ENCODE assay signal across 13 mouse cellular contexts in genomic region chr13:63570456-63570855, GRCm38 (mm10). TPM values are rescaled to one million over a fixed set of nuclear protein-coding genes. Genes with fewer than 3 reads are reported as not detected.
DNase-seq lines count a peak whose midpoint lies in the region; ATAC-seq and TF ChIP-seq lines count a peak whose summit lies in the region.
"Had no signal": no experiment of that assay in that cellular context is flagged by ENCODE, and none has a peak within 500 bp of the region (broad histone marks: within the 10 kb centered on the region; RNA-seq: fewer than 3 reads in every experiment).

No protein-coding gene starts in this region.

- peak; percentile 28 for DNase-seq in Muller cell, postnatal 12 days (ENCODE audit: inconsistent ontology term)
- DNase-seq in embryonic facial prominence, embryonic 11.5 days (ENCODE audit: low spot score): no peak
- DNase-seq in hindbrain, postnatal 0 days (ENCODE audit: low spot score): no peak
- DNase-seq in left cerebral cortex, adult 18-20 months (ENCODE audit: low spot score in 2 of 2): no peak
- no peak for DNase-seq in layer of hippocampus, postnatal 14 days (ENCODE audit: low spot score in 2 of 2)
- no peak for DNase-seq in heart, adult 8-10 months (ENCODE audit: low spot score)
- DNase-seq: cerebellum, postnatal 10 days; kidney, postnatal 4 days; right cerebral cortex, postnatal 4 days; thymus, postnatal 36 days had no signal

- no peaks in the 10 kb centered on the region for H3K27me3 ChIP-seq in embryonic facial prominence, embryonic 11.5 days (ENCODE audit: control insufficient read depth, insufficient read depth, low read length)
- 0 out of 2 replicates have a peak, but pooled peaks cover 4% of the 10 kb centered on the region for H3K27me3 ChIP-seq in hindbrain, postnatal 0 days (ENCODE audit: insufficient read depth, low read length)
- H3K27me3 ChIP-seq in midbrain, embryonic 15.5 days (replicated peaks): peaks cover 28% of the 10 kb centered on the region

- no peak for TF ChIP-seq CTCF in hindbrain, postnatal 0 days (IDR thresholded peaks at IDR 0.05; ENCODE audit: low read depth)

- no peaks in the 10 kb centered on the region for H3K9me3 ChIP-seq in embryonic facial prominence, embryonic 11.5 days (replicated peaks; ENCODE audit: control insufficient read depth, low read length)
- no peaks in the 10 kb centered on the region for H3K9me3 ChIP-seq in hindbrain, postnatal 0 days (ENCODE audit: low read length)
- H3K9me3 ChIP-seq in midbrain, embryonic 15.5 days: no peaks in the 10 kb centered on the region
- H3K9me3 ChIP-seq: heart, embryonic 15.5 days; liver, embryonic 12.5 days had no signal

- peak overlapping the region; percentile 9; the same call in 1 of the 2 replicates for H3K9ac ChIP-seq in embryonic facial prominence, embryonic 11.5 days (replicated peaks; ENCODE audit: low read length)
- no peak overlapping the region; the same call in 1 of the 2 replicates for H3K9ac ChIP-seq in hindbrain, postnatal 0 days (replicated peaks; ENCODE audit: low read length)
- H3K9ac ChIP-seq in midbrain, embryonic 15.5 days: no peak overlapping the region
- H3K9ac ChIP-seq: heart, embryonic 15.5 days; liver, embryonic 12.5 days had no signal

- peak overlapping the region; percentile 72; the same call in 1 of the 2 replicates for H3K4me3 ChIP-seq in embryonic facial prominence, embryonic 11.5 days (ENCODE audit: low read depth, low read length)
- 0 out of 2 replicates have a peak overlapping the region, but pooled peaks have one; percentile 94 for H3K4me3 ChIP-seq in hindbrain, postnatal 0 days (ENCODE audit: low read length)
- no peak overlapping the region for H3K4me3 ChIP-seq in midbrain, embryonic 15.5 days
- H3K4me3 ChIP-seq: heart, embryonic 15.5 days; liver, embryonic 12.5 days had no signal

- ATAC-seq in embryonic facial prominence, embryonic 11.5 days (replicated peaks; ENCODE audit: insufficient number of reproducible peaks, low FRiP score, low TSS enrichment, low read depth): no peak
- no peak for ATAC-seq in hindbrain, postnatal 0 days
- ATAC-seq in midbrain, embryonic 15.5 days (replicated peaks): no peak
- ATAC-seq: liver, embryonic 12.5 days had no signal

- H3K4me2 ChIP-seq in embryonic facial prominence, embryonic 11.5 days (ENCODE audit: low read depth, low read length): peak overlapping the region; percentile 2
- H3K4me2 ChIP-seq in hindbrain, postnatal 0 days (ENCODE audit: low read depth, low read length): peak overlapping the region; percentile 92
- peak overlapping the region; percentile 89 for H3K4me2 ChIP-seq in midbrain, embryonic 15.5 days
- H3K4me2 ChIP-seq: liver, embryonic 12.5 days had no signal

- no peaks in the 10 kb centered on the region for H3K36me3 ChIP-seq in embryonic facial prominence, embryonic 11.5 days (replicated peaks; ENCODE audit: control insufficient read depth, insufficient read depth, low read depth, low read length)
- H3K36me3 ChIP-seq in hindbrain, postnatal 0 days (ENCODE audit: insufficient read depth, low read length): no peaks in the 10 kb centered on the region
- H3K36me3 ChIP-seq in midbrain, embryonic 15.5 days (replicated peaks): no peaks in the 10 kb centered on the region
- H3K36me3 ChIP-seq: heart, embryonic 15.5 days; liver, embryonic 12.5 days had no signal

- peaks cover 2% of the 10 kb centered on the region; the same call in 1 of the 2 replicates for H3K4me1 ChIP-seq in embryonic facial prominence, embryonic 11.5 days (ENCODE audit: control insufficient read depth, insufficient read depth, low read length)
- H3K4me1 ChIP-seq in hindbrain, postnatal 0 days (ENCODE audit: insufficient read depth, low read length): peaks cover 10% of the 10 kb centered on the region; the same call in 1 of the 2 replicates
- H3K4me1 ChIP-seq in midbrain, embryonic 15.5 days: peaks cover 42% of the 10 kb centered on the region

- no peak overlapping the region for H3K27ac ChIP-seq in embryonic facial prominence, embryonic 11.5 days (replicated peaks; ENCODE audit: low read depth, low read length)
- H3K27ac ChIP-seq in hindbrain, postnatal 0 days: no peak overlapping the region
- H3K27ac ChIP-seq in midbrain, embryonic 15.5 days: no peak overlapping the region
- H3K27ac ChIP-seq: heart, embryonic 15.5 days; liver, embryonic 12.5 days had no signal

RNA-seq across cellular contexts. Expression of gene Ptch1, which starts 2.9 kb away (rescaled TPM):
- polyA plus RNA-seq in embryonic facial prominence, embryonic 11.5 days (2014; fragmentation: Nextera tagmentation; extraction: Ambion mirVana): 24.9 and 27.4 TPM in 2 replicates
- 39.0 and 58.4 TPM in 2 replicates for total RNA-seq in hindbrain, postnatal 0 days (2014; rRNA removed)
- 9.6 and 10.4 TPM in 2 replicates for polyA plus RNA-seq in hindbrain, postnatal 0 days (2015; fragmentation: Nextera tagmentation; extraction: Ambion mirVana)
- polyA plus RNA-seq in midbrain, embryonic 15.5 days (2015; fragmentation: Nextera tagmentation; extraction: Ambion mirVana): 15.5 and 15.7 TPM in 2 replicates
- 10 to 100 TPM; 49.4 to 55.7 TPM for total RNA-seq in left cerebral cortex, adult 18-20 months (2021)
- 10 to 100 TPM; 40.2 to 48.1 TPM for total RNA-seq in layer of hippocampus, postnatal 14 days (2021)
- 10 to 100 TPM; 10.1 to 17.2 (median 13.6) TPM for total RNA-seq in heart, adult 8-10 months (2022)

Comparison
In these comparisons a context has a peak if more than half of its experiments do, and no peak if none do; other contexts are left out.
1. H3K4me2 ChIP-seq: peak in every context shown above with its lines; median percentile 92 in hindbrain, postnatal 0 days; 89 in midbrain, embryonic 15.5 days; 2 in embryonic facial prominence, embryonic 11.5 days.